Mouse (Mus musculus) neural tube, embryonic 12.5 days (tissue): ENCODE measurements around the gene Trnau1ap. TPM values are rescaled to one million over a fixed set of nuclear protein-coding genes. Genes with fewer than 3 reads are reported as not detected.

Experiments used
- ATAC-seq: fragments of 200-750 bp; cut with Nextera tagmentation; 2 replicates; pipeline ENCODE4 v1.8.0; 2017; ENCODE audit warnings: low read depth, mild to moderate bottlenecking, moderate TSS enrichment, moderate library complexity; ENCODE audit not compliant: low FRiP score
- H3K27ac ChIP-seq: fragments of 300-500 bp; sonication (generic); 2 replicates; pipeline ENCODE4 v1.5.1; 2016
- H3K27me3 ChIP-seq: fragments of 300-500 bp; sonication (generic); replicated peaks from 2 replicates; pipeline ENCODE4 v1.6.1; 2016; ENCODE audit warnings: mild to moderate bottlenecking
- H3K36me3 ChIP-seq: fragments of 300-500 bp; sonication (generic); 2 replicates; pipeline ENCODE4 v1.6.1; 2016; ENCODE audit warnings: mild to moderate bottlenecking
- H3K4me1 ChIP-seq: fragments of 300-500 bp; sonication (generic); 2 replicates; pipeline ENCODE4 v1.6.1; 2016
- H3K4me2 ChIP-seq: fragments of 300-500 bp; sonication (generic); replicated peaks from 2 replicates; pipeline ENCODE4 v1.6.1; 2016; ENCODE audit warnings: mild to moderate bottlenecking
- H3K4me3 ChIP-seq: fragments of 300-500 bp; sonication (generic); 2 replicates; pipeline ENCODE4 v1.5.1; 2016
- H3K9ac ChIP-seq: fragments of 300-500 bp; sonication (generic); 2 replicates; pipeline ENCODE4 v1.6.1; 2016; ENCODE audit warnings: mild to moderate bottlenecking
- H3K9me3 ChIP-seq: fragments of 300-500 bp; sonication (generic); 2 replicates; pipeline ENCODE4 v1.6.1; 2016; ENCODE audit warnings: mild to moderate bottlenecking
- WGBS: fragments of 180-500 bp; shearing (Covaris S2); methylation state at CpG from one replicate; pipeline ENCODE4 v1.1.7; 2016; 5-methylcytosine and 5-hydroxymethylcytosine counted together
- polyA plus RNA-seq: library from polyadenylated mRNA; unstranded; fragments of >200 nt; fragmentation: Nextera tagmentation; extraction: Ambion mirVana; gene quantifications from 2 replicates; pipeline ENCODE4 v1.2.1, GENCODE M21; 2016

The Trnau1ap gene
- polyA plus RNA-seq, 1 experiment from 2014 or later: 77.1 TPM

DNA sequence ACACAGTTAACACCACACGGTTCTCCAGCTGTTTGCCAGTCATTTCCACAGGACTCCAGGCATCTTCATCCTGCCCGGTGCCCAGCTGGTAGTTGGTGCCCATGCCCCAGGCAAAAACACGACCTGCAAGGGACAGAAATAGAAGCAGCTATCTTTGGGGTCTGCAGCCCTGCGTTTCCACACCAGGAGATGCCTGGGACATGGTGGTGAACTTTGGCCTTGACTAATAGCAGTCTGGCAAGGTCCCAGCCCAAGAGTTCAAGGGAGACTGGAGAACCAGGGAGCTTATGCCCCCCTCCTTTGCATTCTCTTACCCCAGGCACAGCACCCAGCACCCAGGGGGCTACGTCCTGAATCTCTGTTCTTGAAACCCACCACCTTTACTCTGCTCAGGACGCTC, 3.5 kb upstream of the Trnau1ap start:
- WGBS: 90% methylated on average over 6 of the region's 6 CpGs
- Histone ChIP-seq H3K27ac (no peak overlapping the region), H3K4me2 (no peak overlapping the region), H3K4me1 (peaks cover 16% of the 10 kb centered on the region; the same call in 1 of the 2 replicates), H3K4me3 (no peak overlapping the region), H3K27me3 (no peaks in the 10 kb centered on the region), H3K9ac (no peak overlapping the region), H3K36me3 (peaks cover 57% of the 10 kb centered on the region), H3K9me3 (no peaks in the 10 kb centered on the region)
- ATAC-seq: no peak

DNA sequence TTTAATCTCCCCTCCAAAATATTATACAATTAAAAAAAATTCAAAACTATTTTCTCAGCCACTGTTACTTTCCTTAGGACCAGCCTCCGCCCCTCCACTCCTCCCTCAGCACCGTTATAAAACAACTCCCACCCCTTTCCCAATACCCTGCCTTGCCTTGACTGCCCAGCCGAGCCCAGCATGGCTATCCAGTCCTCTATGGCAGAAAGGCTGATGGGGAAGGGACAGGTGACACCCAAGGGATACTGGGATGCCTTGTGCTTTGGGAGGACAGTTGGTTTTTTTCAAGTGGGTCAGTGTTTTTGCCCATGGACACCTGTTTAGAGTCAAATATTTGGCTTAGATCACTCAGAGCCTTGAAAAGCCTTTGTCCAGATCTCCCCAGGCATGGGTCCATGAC, 2.6 kb upstream of the Trnau1ap start:
- no peaks in the 10 kb centered on the region for H3K27me3 ChIP-seq
- ATAC-seq: no peak
- 65% methylated on average over 3 of the region's 3 CpGs for WGBS
- no peak overlapping the region for H3K27ac ChIP-seq
- H3K4me1 ChIP-seq: peaks cover 16% of the 10 kb centered on the region; the same call in 1 of the 2 replicates
- no peak overlapping the region for H3K9ac ChIP-seq
- H3K36me3 ChIP-seq: peaks cover 47% of the 10 kb centered on the region
- no peak overlapping the region for H3K4me3 ChIP-seq
- no peak overlapping the region for H3K4me2 ChIP-seq
- no peaks in the 10 kb centered on the region for H3K9me3 ChIP-seq

DNA sequence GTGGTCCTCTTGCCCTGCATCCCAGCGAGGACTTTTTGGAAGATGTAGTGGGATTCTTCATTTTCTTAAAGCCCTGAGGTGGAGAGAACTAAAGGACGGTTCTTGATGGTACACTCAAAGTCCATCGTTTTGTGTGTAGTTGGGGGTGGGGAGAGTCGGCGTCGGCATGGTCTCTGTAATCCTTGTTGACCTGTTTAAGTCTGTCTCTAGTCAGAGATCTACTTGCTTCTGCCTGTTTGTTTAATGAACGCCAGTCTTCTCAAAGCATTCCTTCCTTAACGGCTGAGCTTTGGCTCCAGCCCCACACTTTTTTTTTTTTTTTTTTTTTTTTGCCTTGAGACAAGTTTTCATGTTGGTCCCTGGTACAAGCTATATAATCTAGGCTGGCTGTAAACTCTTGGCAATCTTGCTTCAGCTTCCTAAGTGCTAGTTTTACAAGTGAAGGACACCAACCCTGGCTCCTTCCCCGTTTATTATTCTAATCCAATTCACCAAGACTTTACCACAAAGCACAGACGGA, 557 bp upstream of the Trnau1ap start:
- H3K4me3 ChIP-seq: peak overlapping the region; percentile 73
- H3K9me3 ChIP-seq: no peaks in the 10 kb centered on the region
- H3K4me1 ChIP-seq: peaks cover 16% of the 10 kb centered on the region; the same call in 1 of the 2 replicates
- no peak overlapping the region for H3K27ac ChIP-seq
- peaks cover 38% of the 10 kb centered on the region for H3K36me3 ChIP-seq
- no peaks in the 10 kb centered on the region for H3K27me3 ChIP-seq
- ATAC-seq: peak; percentile 27; the same call in 1 of the 2 replicates
- H3K4me2 ChIP-seq: peak overlapping the region; percentile 76
- 7% methylated on average over 10 of the region's 10 CpGs for WGBS
- peak overlapping the region; percentile 87 for H3K9ac ChIP-seq

DNA sequence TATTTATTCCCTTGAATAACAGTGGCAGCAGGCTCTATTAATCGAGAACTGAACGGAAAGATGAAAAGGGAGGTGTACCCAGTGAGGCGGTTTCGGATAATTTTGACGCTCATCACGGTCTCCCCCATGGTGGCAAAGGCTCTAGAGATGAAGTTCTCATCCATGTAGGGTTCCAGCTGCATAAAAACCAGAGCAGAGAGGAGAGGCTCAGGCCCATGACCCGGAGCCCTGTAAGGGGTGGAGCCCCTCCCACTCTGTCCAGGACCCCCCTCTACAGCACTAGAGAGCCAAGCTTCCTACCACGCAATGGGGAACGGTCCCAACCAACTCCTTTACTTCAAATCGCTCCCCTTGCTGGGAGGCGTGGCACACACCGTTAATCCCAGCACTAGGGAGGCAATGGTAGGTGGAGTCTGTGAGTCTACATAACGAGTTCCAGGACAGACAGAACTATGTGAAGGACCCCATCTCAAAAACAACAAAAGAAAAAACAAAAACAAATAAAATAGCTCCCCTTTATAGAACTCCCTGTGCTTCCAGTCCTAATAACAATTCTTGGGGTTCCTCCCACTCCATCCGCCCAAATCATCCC, 851 bp downstream of the Trnau1ap start:
- H3K27me3 ChIP-seq: no peaks in the 10 kb centered on the region
- no peak for ATAC-seq
- H3K27ac ChIP-seq: no peak overlapping the region
- H3K9me3 ChIP-seq: no peaks in the 10 kb centered on the region
- peak overlapping the region; percentile 73 for H3K4me3 ChIP-seq
- H3K36me3 ChIP-seq: peaks cover 38% of the 10 kb centered on the region
- H3K4me1 ChIP-seq: peaks cover 16% of the 10 kb centered on the region; the same call in 1 of the 2 replicates
- peak overlapping the region; percentile 76 for H3K4me2 ChIP-seq
- 51% methylated on average over 14 of the region's 14 CpGs for WGBS
- peak overlapping the region; percentile 87 for H3K9ac ChIP-seq

DNA sequence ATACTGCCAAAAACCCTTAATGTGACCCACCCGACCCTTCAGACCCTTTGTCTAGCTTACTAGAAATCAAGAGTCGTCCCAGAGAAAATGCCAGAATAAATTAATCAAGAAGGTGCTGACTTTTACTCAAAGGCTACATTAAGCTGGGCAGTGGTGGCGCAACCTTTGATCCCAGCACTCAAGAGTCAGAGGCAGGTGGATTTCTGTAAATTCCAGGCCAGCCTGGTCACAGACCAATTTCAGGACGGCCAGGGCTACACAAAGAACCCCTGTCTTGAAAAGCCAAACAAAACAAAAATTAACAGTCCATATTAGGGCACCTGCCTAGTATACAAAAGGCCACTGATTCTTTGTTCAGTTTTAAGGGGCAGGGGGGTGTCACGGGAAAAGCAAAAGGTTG, 2.9 kb downstream of the Trnau1ap start:
- Histone ChIP-seq H3K36me3 (peaks cover 36% of the 10 kb centered on the region), H3K4me2 (no peak overlapping the region), H3K9me3 (no peaks in the 10 kb centered on the region), H3K9ac (no peak overlapping the region), H3K4me3 (no peak overlapping the region), H3K27ac (no peak overlapping the region), H3K4me1 (peaks cover 16% of the 10 kb centered on the region; the same call in 1 of the 2 replicates), H3K27me3 (no peaks in the 10 kb centered on the region)
- no peak for ATAC-seq
- WGBS: 77% methylated on average over 5 of the region's 5 CpGs

DNA sequence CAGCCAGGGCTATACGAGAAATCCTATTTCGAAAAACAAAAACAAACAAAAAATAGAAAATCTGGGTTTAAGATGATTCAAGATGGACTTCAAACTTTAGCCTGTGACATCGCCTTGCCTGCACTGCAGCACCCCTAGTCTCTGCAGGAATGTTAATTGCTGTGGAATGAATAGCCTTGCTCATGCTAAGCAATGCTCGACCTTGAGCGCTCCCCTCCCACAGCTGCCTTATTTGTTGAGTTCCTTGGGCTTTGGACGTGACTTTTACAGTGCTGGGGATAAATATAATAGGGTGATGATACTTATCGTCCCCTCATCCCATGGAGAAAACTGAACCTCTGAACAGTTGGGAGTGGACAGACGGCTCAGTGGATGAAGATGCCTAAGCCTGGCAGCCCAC, 13.6 kb downstream of the Trnau1ap start:
- H3K9me3 ChIP-seq: no peaks in the 10 kb centered on the region
- H3K9ac ChIP-seq: no peak overlapping the region
- H3K27ac ChIP-seq: no peak overlapping the region
- H3K4me2 ChIP-seq: no peak overlapping the region
- ATAC-seq: no peak
- no peaks in the 10 kb centered on the region for H3K4me1 ChIP-seq
- no peak overlapping the region for H3K4me3 ChIP-seq
- H3K27me3 ChIP-seq: no peaks in the 10 kb centered on the region
- 86% methylated on average over 8 of the region's 8 CpGs for WGBS
- peaks cover 78% of the 10 kb centered on the region for H3K36me3 ChIP-seq

DNA sequence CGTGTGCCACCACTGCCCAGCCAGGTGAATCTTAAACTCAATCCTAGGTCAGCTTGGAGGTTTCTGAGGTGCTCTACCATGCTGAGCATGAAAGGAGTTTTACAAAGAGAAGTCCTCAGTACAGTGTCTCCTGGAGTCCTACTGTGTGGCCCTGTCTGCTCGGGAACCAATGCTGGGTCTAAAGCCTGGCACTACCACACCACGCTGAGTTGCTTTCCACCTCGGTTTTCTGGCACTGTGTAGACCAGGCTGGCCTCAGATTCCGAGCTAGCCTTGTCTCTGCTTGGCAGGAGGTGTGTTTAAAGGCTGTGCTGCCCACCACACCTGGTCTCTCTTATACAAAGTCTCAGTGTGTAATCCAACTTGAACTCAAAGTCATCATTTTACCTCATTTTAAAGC, 16.7 kb downstream of the Trnau1ap start:
- Histone ChIP-seq H3K36me3 (peaks cover 60% of the 10 kb centered on the region), H3K27me3 (no peaks in the 10 kb centered on the region), H3K9ac (no peak overlapping the region), H3K4me3 (no peak overlapping the region), H3K4me1 (peaks cover 13% of the 10 kb centered on the region; the same call in 1 of the 2 replicates), H3K27ac (no peak overlapping the region), H3K9me3 (no peaks in the 10 kb centered on the region), H3K4me2 (no peak overlapping the region)
- no peak for ATAC-seq
- WGBS: 86% methylated on average over 5 of the region's 5 CpGs

DNA sequence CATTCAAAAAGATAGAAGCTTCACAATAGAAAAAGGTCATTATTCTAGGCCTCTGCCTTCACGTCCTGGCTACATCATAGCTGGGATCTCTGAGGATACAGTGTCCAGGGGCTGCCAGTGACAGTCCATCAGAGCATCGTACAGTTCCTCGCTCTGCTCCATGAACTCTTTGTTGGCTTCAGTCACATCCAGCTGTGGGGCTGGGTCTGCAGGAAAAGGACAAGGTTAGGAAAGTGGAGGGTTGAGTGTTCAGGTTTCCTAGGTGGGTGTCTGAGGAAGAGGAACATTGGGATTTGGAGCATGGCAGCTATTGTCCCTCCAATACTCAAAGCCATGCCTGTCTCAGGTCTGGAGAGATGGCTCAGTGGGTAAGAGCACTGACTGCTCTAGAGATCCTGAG, 17.5 kb downstream of the Trnau1ap start:
- Histone ChIP-seq H3K36me3 (peaks cover 53% of the 10 kb centered on the region), H3K27ac (no peak overlapping the region), H3K9me3 (no peaks in the 10 kb centered on the region), H3K4me2 (no peak overlapping the region), H3K27me3 (no peaks in the 10 kb centered on the region), H3K4me1 (peaks cover 13% of the 10 kb centered on the region; the same call in 1 of the 2 replicates), H3K4me3 (no peak overlapping the region), H3K9ac (no peak overlapping the region)
- no peak for ATAC-seq
- WGBS: 42% methylated on average over 3 of the region's 3 CpGs

DNA sequence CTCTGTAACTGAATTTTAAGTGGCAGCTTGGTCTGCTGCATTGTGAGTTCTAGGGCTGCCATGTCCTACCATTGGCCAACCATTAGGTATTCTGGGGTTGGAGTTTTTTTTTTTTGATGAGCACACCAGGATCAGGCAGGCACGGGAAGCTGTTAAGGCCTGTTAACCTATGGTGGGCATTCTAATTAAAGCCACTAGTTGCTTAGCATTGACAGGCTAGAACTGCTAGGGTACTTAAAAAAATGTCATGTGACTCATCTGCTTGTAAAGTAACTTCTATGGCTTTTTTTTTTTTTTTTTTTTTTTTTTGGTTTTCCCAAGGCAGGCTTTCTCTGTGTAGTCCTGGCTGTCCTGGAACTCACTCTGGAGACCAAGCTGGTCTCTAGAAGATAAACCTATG, 18.1 kb downstream of the Trnau1ap start:
- peaks cover 47% of the 10 kb centered on the region for H3K36me3 ChIP-seq
- no peak overlapping the region for H3K4me2 ChIP-seq
- no peak overlapping the region for H3K4me3 ChIP-seq

DNA sequence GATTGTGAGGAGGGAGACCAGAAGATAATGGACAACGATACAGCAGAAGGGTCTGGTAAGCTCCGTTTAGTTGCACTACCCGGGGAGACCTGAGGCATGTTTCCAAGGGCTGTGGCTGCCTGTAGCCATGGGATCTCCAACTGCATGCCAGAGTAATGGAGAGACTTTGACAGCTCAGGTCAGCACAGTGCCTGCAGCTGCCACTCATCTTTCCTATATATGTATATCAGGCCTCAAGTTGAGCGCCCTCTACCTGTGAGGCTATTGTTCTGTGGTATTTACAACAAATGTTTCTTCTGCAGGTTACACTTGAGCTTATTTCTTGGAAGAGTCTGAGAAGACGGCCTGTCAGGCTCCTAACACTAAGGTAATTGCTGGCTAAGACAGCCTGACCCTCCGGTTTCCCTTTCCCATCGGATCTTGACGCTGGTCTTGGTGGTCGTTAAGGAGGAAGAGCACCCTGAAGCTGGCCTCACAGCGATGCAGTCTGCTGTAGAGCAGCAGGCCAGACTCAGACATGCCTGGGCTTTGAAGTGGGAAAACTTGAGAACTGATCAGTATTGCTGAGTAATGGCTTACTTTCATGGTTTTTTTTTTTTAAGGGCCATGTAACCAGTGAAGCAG, 19.4 kb downstream of the Trnau1ap start:
- Histone ChIP-seq H3K27me3 (no peaks in the 10 kb centered on the region), H3K9ac (peak overlapping the region; percentile 83), H3K27ac (no peak overlapping the region), H3K4me2 (peak overlapping the region; percentile 73), H3K9me3 (no peaks in the 10 kb centered on the region), H3K4me1 (peaks cover 13% of the 10 kb centered on the region; the same call in 1 of the 2 replicates), H3K4me3 (peak overlapping the region; percentile 78), H3K36me3 (peaks cover 41% of the 10 kb centered on the region)
- WGBS: 28% methylated on average over 10 of the region's 10 CpGs
- no peak for ATAC-seq

More for the DNA sequence above, 18.1 kb downstream of the Trnau1ap start:
- no peak overlapping the region for H3K9ac ChIP-seq
- H3K4me1 ChIP-seq: peaks cover 13% of the 10 kb centered on the region; the same call in 1 of the 2 replicates
- ATAC-seq: no peak
- H3K27me3 ChIP-seq: no peaks in the 10 kb centered on the region
- no peak overlapping the region for H3K27ac ChIP-seq
- 39% methylated on average over 1 of the region's 1 CpGs for WGBS
- H3K9me3 ChIP-seq: no peaks in the 10 kb centered on the region

DNA sequence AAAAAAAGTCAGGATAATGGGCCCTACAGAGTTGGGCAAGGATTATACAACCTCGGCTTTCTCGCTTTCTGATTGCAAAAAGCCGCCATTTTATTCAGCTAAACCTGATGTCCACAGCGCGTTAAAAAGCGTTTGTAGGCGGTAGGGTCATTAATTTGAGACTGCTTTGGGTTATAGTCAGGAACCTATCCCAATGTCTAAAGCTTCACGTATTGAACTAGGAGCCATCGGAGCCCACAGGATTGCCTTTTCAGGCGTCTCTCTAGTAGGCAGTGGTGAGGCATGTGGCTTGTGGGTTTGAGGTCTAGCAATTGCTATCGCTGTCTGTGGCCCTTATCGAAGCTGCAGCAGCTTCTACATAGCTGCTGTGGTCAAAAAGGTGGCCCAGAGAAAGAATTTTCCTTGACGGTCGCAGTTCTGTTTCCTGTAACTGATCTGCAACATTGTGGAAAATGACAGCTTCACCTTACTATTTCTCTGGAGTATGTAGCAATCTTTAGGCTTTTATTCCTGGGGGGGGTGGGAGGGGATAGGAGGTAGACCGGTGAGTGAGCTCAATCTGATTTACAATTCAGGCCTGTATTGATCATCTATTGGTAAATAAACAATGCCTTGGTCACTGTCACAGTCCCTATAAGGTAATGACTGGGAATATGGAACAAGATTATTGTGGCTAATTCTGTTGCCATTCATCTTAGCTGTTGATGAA, 20.0 kb downstream of the Trnau1ap start:
- WGBS: 1% methylated on average over 15 of the region's 15 CpGs
- Histone ChIP-seq H3K27ac (peak overlapping the region; percentile 75; the same call in 1 of the 2 replicates), H3K9ac (peak overlapping the region; percentile 83), H3K4me1 (peaks cover 13% of the 10 kb centered on the region; the same call in 1 of the 2 replicates), H3K36me3 (peaks cover 41% of the 10 kb centered on the region), H3K4me3 (peak overlapping the region; percentile 78), H3K4me2 (peak overlapping the region; percentile 73), H3K27me3 (no peaks in the 10 kb centered on the region), H3K9me3 (no peaks in the 10 kb centered on the region)
- ATAC-seq: peak; percentile 25; the same call in 1 of the 2 replicates
